Mouse (Mus musculus): ENCODE results near the gene Map3k20. TPM values are rescaled to one million over a fixed set of nuclear protein-coding genes. Genes with fewer than 3 reads are reported as not detected.
A peak's percentile ranks its signal among the peaks of the same experiment; 100 is the strongest.

The Map3k20 gene
- polyA plus RNA-seq, 1 experiment from 2014 or later = 46.4 TPM

DNA sequence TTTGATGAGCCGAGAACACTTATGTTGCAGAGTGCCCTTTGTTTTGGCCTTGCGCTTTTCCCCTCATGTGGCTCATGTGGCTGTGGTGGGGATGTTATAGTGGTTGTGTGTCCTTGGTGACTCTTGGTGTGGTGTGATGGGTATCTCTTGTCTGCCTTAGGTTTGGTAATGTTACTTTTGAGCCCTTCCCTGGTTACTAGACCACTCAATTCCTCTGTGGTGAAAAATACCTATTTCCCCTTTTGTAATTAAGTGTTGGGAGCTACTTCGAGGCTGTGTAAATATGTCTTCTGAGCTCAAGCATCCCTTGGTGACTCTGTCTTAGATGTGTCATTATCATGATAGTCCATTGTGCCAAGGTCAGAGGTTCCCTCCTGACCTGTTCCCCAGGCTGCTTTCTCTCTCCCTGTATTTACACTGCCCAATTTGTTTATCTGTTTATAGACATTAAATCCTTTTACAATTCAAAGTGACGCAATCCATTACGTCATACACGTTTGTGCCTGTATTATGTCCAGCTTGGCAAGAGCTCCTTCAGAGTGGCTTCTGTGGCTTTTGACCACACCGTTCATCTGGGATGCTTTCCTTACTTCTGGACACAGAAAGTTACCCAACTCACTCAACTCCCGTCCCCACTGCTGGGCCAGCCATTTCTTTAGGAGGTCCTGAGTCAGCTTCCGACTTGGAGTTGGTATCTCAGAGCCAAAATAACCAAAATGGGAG, 15.9 kb downstream of the Map3k20 start:
- H3K4me3 ChIP-seq (ENCODE audit: low read length) = no peak overlapping the region
- no peak overlapping the region for H3K4me2 ChIP-seq (ENCODE audit: low read depth, low read length)
- no peaks in the 10 kb centered on the region for H3K27me3 ChIP-seq (ENCODE audit: control insufficient read depth, insufficient read depth, low read length)
- peaks cover 18% of the 10 kb centered on the region for H3K36me3 ChIP-seq (ENCODE audit: control insufficient read depth, insufficient read depth)
- H3K9me3 ChIP-seq (replicated peaks; ENCODE audit: control insufficient read depth, low read length) = 0 out of 2 replicates have a peak, but pooled peaks cover 3% of the 10 kb centered on the region
- no peak overlapping the region for H3K27ac ChIP-seq (ENCODE audit: low read length)
- 77% methylated on average over 9 of the region's 9 CpGs for WGBS
- peaks cover 17% of the 10 kb centered on the region for H3K4me1 ChIP-seq (ENCODE audit: control insufficient read depth, insufficient read depth, low read length)
- H3K9ac ChIP-seq (ENCODE audit: low read length) = no peak overlapping the region
- ATAC-seq (replicated peaks; ENCODE audit: extremely low read depth, insufficient read depth, low FRiP score) = no peak

DNA sequence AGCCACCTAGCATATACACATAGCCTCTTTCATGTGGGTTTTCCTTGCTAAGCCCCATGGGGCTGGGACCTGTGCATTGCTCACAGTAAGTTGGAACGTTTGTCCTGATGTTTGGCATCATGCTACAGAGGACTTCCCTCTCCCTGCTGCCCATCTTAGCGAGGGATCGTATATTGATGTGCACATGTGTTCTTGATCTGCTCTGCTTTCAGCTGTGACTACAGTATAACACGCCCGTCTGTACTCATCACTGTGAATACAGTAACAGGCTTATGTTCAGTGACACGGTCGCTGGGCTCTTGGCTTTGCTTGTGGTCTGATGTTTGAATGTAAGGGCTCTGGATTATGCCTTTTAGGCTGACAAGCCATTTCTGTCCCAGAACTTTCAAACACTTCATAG, 20.3 kb downstream of the Map3k20 start:
- Histone ChIP-seq H3K9me3 (replicated peaks; ENCODE audit: control insufficient read depth, low read length) (0 out of 2 replicates have a peak, but pooled peaks cover 3% of the 10 kb centered on the region), H3K4me3 (ENCODE audit: low read length) (no peak overlapping the region), H3K36me3 (ENCODE audit: control insufficient read depth, insufficient read depth) (peaks cover 14% of the 10 kb centered on the region), H3K27ac (ENCODE audit: low read length) (no peak overlapping the region), H3K27me3 (ENCODE audit: control insufficient read depth, insufficient read depth, low read length) (no peaks in the 10 kb centered on the region), H3K4me1 (ENCODE audit: control insufficient read depth, insufficient read depth, low read length) (peaks cover 23% of the 10 kb centered on the region), H3K9ac (ENCODE audit: low read length) (no peak overlapping the region), H3K4me2 (ENCODE audit: low read depth, low read length) (no peak overlapping the region)
- ATAC-seq (replicated peaks; ENCODE audit: extremely low read depth, insufficient read depth, low FRiP score) = no peak
- WGBS = 85% methylated on average over 7 of the region's 7 CpGs

DNA sequence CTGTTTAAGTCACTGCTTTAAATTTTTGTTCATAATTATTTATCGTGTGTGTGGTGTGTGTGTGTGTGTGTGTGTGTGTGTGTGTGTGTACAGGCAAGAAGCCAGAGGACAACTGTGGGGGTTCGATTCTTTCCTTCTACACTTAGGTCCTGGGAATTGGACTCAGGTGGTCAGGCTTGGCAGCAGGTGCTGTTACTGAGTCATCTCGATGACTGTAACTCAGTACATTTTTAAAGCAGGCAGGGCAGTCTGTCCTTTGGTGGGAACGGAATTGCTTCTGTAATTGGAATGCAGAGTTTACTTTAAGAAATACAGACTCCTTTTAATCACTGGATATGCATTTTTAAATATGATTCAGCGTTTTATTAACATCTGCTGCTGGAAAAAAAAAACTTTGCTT, 22.9 kb downstream of the Map3k20 start:
- Histone ChIP-seq H3K36me3 (ENCODE audit: control insufficient read depth, insufficient read depth) (peaks cover 14% of the 10 kb centered on the region), H3K9me3 (replicated peaks; ENCODE audit: control insufficient read depth, low read length) (0 out of 2 replicates have a peak, but pooled peaks cover 3% of the 10 kb centered on the region), H3K4me2 (ENCODE audit: low read depth, low read length) (no peak overlapping the region), H3K27ac (ENCODE audit: low read length) (no peak overlapping the region), H3K4me3 (ENCODE audit: low read length) (no peak overlapping the region), H3K9ac (ENCODE audit: low read length) (no peak overlapping the region), H3K27me3 (ENCODE audit: control insufficient read depth, insufficient read depth, low read length) (no peaks in the 10 kb centered on the region), H3K4me1 (ENCODE audit: control insufficient read depth, insufficient read depth, low read length) (peaks cover 44% of the 10 kb centered on the region)
- ATAC-seq (replicated peaks; ENCODE audit: extremely low read depth, insufficient read depth, low FRiP score) = no peak
- 81% methylated on average over 5 of the region's 5 CpGs for WGBS

DNA sequence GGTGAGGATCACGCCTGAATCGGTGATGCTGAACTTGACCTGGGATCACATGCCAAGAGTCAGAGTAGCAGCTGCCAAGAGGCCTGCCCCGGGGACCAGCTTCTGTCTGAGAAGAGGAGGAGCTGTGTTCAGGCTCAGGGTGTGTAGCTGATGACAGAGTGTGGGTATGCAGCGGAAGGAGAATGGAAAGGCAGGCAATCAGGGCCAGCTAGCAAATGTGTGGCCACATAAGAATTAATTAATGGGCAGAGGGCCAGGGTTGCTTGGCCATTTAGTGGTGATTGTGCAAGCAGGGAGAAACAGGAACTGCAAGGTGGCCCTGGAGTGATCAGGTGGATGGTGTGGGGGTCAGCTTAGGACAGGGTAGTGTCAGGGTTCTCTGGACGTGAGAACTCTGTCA, 23.5 kb downstream of the Map3k20 start:
- no peak overlapping the region for H3K27ac ChIP-seq (ENCODE audit: low read length)
- H3K27me3 ChIP-seq (ENCODE audit: control insufficient read depth, insufficient read depth, low read length) = no peaks in the 10 kb centered on the region
- peaks cover 14% of the 10 kb centered on the region for H3K36me3 ChIP-seq (ENCODE audit: control insufficient read depth, insufficient read depth)
- H3K4me2 ChIP-seq (ENCODE audit: low read depth, low read length) = no peak overlapping the region
- H3K4me1 ChIP-seq (ENCODE audit: control insufficient read depth, insufficient read depth, low read length) = peaks cover 41% of the 10 kb centered on the region
- peak; percentile 63; the same call in 1 of the 2 replicates for ATAC-seq (replicated peaks; ENCODE audit: extremely low read depth, insufficient read depth, low FRiP score)
- WGBS = 41% methylated on average over 5 of the region's 5 CpGs
- H3K4me3 ChIP-seq (ENCODE audit: low read length) = no peak overlapping the region
- no peak overlapping the region for H3K9ac ChIP-seq (ENCODE audit: low read length)
- H3K9me3 ChIP-seq (replicated peaks; ENCODE audit: control insufficient read depth, low read length) = 0 out of 2 replicates have a peak, but pooled peaks cover 3% of the 10 kb centered on the region

DNA sequence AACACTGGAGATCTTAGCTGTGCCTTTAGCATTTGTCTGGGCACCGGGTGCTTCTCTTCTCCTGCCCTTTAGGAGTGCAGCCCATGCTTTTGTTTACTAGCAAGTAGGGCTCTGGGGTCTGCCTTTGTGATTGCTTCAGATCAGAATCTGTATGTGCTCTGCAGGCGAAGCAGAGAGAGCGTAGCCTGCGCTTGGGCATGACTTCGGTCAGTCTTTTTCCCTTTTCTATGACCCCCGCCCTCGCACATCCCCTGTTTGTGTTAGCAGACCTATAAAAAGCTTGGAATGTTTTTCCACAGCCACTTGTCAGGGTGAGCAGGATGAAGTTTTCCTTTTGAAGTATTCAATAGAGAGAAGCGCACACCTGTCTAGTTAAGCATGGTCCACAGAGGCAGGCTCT, 26.0 kb downstream of the Map3k20 start:
- 50% methylated on average over 8 of the region's 8 CpGs for WGBS
- H3K36me3 ChIP-seq (ENCODE audit: control insufficient read depth, insufficient read depth) = no peaks in the 10 kb centered on the region
- no peaks in the 10 kb centered on the region for H3K9me3 ChIP-seq (replicated peaks; ENCODE audit: control insufficient read depth, low read length)
- ATAC-seq (replicated peaks; ENCODE audit: extremely low read depth, insufficient read depth, low FRiP score) = no peak
- 0 out of 2 replicates have a peak overlapping the region, but pooled peaks have one; percentile 9 for H3K27ac ChIP-seq (ENCODE audit: low read length)
- no peak overlapping the region for H3K9ac ChIP-seq (ENCODE audit: low read length)
- no peaks in the 10 kb centered on the region for H3K27me3 ChIP-seq (ENCODE audit: control insufficient read depth, insufficient read depth, low read length)
- H3K4me1 ChIP-seq (ENCODE audit: control insufficient read depth, insufficient read depth, low read length) = peaks cover 37% of the 10 kb centered on the region
- no peak overlapping the region for H3K4me3 ChIP-seq (ENCODE audit: low read length)
- peak overlapping the region; percentile 14; the same call in 1 of the 2 replicates for H3K4me2 ChIP-seq (ENCODE audit: low read depth, low read length)

DNA sequence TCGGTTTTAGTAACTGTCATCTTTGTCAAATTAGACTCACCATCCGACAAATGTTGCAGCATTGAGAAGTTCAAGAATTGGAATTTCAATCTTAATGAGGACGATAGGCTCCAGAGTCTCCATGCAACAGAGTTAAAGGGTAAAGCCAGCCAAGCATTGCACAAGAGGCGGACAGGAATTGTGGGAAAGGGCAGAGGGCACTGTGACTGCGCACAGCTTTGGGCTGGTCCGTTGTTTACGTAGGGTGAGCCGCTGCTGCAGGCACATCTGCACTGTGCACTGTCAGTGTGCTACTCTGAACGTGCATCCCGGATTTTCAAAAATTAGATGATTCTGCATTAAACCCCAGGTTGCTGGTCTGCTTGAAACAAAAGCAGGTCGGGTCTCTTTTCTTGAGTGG, 27.9 kb downstream of the Map3k20 start:
- H3K4me3 ChIP-seq (ENCODE audit: low read length) = no peak overlapping the region
- no peaks in the 10 kb centered on the region for H3K27me3 ChIP-seq (ENCODE audit: control insufficient read depth, insufficient read depth, low read length)
- no peak for ATAC-seq (replicated peaks; ENCODE audit: extremely low read depth, insufficient read depth, low FRiP score)
- H3K4me1 ChIP-seq (ENCODE audit: control insufficient read depth, insufficient read depth, low read length) = peaks cover 41% of the 10 kb centered on the region
- H3K4me2 ChIP-seq (ENCODE audit: low read depth, low read length) = no peak overlapping the region
- H3K9me3 ChIP-seq (replicated peaks; ENCODE audit: control insufficient read depth, low read length) = no peaks in the 10 kb centered on the region
- H3K27ac ChIP-seq (ENCODE audit: low read length) = peak overlapping the region; percentile 4; the same call in 1 of the 2 replicates
- 82% methylated on average over 11 of the region's 11 CpGs for WGBS
- no peak overlapping the region for H3K9ac ChIP-seq (ENCODE audit: low read length)
- no peaks in the 10 kb centered on the region for H3K36me3 ChIP-seq (ENCODE audit: control insufficient read depth, insufficient read depth)

DNA sequence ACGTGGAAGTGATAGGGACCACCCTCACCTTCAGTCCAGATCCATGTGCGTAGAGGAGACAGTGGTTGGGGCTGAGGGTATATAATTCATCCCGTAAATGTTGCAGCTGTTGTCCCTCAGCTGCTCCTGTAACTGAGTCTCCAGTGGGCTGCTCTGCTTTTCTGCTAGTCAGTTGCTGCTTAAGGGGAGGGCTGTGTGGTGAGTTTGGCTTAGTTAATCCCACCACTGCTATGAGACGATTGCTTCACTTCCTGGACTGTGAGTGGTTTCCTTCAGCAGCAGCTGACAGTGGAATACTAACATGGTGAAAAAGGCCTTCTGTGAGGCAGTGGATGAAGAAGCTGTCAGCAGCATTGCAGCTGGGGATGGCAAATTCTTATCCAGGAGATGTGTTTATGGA, 33.0 kb downstream of the Map3k20 start:
- no peak overlapping the region for H3K4me2 ChIP-seq (ENCODE audit: low read depth, low read length)
- H3K36me3 ChIP-seq (ENCODE audit: control insufficient read depth, insufficient read depth) = no peaks in the 10 kb centered on the region
- no peaks in the 10 kb centered on the region for H3K9me3 ChIP-seq (replicated peaks; ENCODE audit: control insufficient read depth, low read length)
- no peaks in the 10 kb centered on the region for H3K27me3 ChIP-seq (ENCODE audit: control insufficient read depth, insufficient read depth, low read length)
- H3K4me3 ChIP-seq (ENCODE audit: low read length) = no peak overlapping the region
- H3K27ac ChIP-seq (ENCODE audit: low read length) = peak overlapping the region; percentile 30
- peak; percentile 55; the same call in 1 of the 2 replicates for ATAC-seq (replicated peaks; ENCODE audit: extremely low read depth, insufficient read depth, low FRiP score)
- H3K9ac ChIP-seq (ENCODE audit: low read length) = no peak overlapping the region
- peaks cover 32% of the 10 kb centered on the region for H3K4me1 ChIP-seq (ENCODE audit: control insufficient read depth, insufficient read depth, low read length)
- WGBS = 31% methylated on average over 4 of the region's 4 CpGs

DNA sequence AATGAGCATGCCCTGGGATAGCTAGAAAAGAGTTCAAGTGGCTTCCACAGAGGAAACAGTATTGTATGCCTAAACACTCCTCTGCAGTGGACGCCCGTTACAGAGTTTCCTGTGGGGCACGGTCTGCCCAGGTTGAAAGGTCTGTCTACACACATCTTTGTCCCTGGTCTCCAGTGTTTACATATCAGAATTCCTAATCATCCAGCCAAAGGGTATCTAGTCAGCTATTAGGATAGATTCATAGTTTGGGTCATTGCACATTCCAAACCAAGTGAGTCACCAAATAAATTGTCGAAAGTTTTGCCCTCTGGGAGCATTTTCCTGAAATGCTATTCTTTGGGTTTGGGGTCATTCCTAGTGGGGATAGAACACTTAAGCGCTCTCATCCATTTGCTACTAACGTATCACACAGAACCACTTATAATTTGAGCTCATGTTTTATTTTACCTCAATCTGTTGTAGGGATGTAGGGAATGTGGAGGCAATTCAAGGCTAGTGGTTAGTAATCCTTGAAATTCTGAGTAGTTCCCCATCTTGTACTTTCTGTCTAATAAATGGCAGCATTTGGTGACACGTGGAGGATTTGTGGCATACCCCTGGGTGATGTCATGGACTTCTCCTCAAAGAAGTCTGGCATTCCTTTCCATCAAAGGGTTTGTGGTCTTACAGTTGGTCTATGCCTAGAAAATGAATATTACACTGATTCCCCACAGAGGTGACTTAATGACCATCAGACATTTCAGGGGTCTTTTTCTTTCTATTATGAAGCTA, 33.8 kb downstream of the Map3k20 start:
- 68% methylated on average over 7 of the region's 7 CpGs for WGBS
- ATAC-seq (replicated peaks; ENCODE audit: extremely low read depth, insufficient read depth, low FRiP score) = 0 out of 2 replicates have a peak, but pooled peaks have one; percentile 37
- peaks cover 32% of the 10 kb centered on the region for H3K4me1 ChIP-seq (ENCODE audit: control insufficient read depth, insufficient read depth, low read length)

DNA sequence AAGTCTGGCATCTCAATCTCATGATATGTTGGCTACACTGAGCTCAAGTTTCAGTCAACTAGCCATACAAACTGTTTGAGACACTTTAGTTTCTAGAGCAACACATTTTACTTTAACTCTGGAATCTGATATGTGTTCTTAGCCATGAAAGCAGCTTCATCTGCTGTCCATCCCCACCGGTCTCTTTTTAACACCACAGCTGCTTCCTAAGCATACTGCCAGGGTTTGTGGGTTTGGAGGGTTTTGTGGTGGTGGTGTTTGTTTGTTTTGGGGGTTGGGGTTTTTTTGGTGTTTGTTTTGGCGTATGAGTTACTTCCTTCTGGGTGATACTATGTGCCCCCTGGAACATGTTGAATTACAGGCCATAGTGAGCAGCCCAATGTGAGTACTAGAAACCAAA, 35.2 kb downstream of the Map3k20 start:
- Histone ChIP-seq H3K4me3 (ENCODE audit: low read length) (no peak overlapping the region), H3K9ac (ENCODE audit: low read length) (no peak overlapping the region), H3K9me3 (replicated peaks; ENCODE audit: control insufficient read depth, low read length) (no peaks in the 10 kb centered on the region), H3K4me1 (ENCODE audit: control insufficient read depth, insufficient read depth, low read length) (peaks cover 32% of the 10 kb centered on the region), H3K36me3 (ENCODE audit: control insufficient read depth, insufficient read depth) (no peaks in the 10 kb centered on the region; the same call in 1 of the 2 replicates), H3K27me3 (ENCODE audit: control insufficient read depth, insufficient read depth, low read length) (no peaks in the 10 kb centered on the region), H3K27ac (ENCODE audit: low read length) (no peak overlapping the region), H3K4me2 (ENCODE audit: low read depth, low read length) (no peak overlapping the region)
- WGBS = 67% methylated on average over 2 of the region's 2 CpGs
- no peak for ATAC-seq (replicated peaks; ENCODE audit: extremely low read depth, insufficient read depth, low FRiP score)

More for the DNA sequence above, 33.8 kb downstream of the Map3k20 start:
- H3K27me3 ChIP-seq (ENCODE audit: control insufficient read depth, insufficient read depth, low read length) = no peaks in the 10 kb centered on the region
- H3K36me3 ChIP-seq (ENCODE audit: control insufficient read depth, insufficient read depth) = no peaks in the 10 kb centered on the region
- H3K4me3 ChIP-seq (ENCODE audit: low read length) = no peak overlapping the region
- no peaks in the 10 kb centered on the region for H3K9me3 ChIP-seq (replicated peaks; ENCODE audit: control insufficient read depth, low read length)
- H3K27ac ChIP-seq (ENCODE audit: low read length) = peak overlapping the region; percentile 30; the same call in 1 of the 2 replicates
- H3K9ac ChIP-seq (ENCODE audit: low read length) = no peak overlapping the region
- no peak overlapping the region for H3K4me2 ChIP-seq (ENCODE audit: low read depth, low read length)
